Mouse (Mus musculus): Measurements from ENCODE around the gene Btbd11. TPM values are rescaled to one million over a fixed set of nuclear protein-coding genes. Genes with fewer than 3 reads are reported as not detected.

Btbd11 gene
- polyA plus RNA-seq, 1 experiment from 2014 or later, result 9.7 TPM

- 59% methylated on average over 5 of the region's 5 CpGs for WGBS
- Histone ChIP-seq H3K36me3 (no peaks in the 10 kb centered on the region), H3K27me3 (no peaks in the 10 kb centered on the region; the same call in 1 of the 2 replicates), H3K27ac (no peak overlapping the region), H3K4me1 (peaks cover 18% of the 10 kb centered on the region), H3K4me2 (replicated peaks) (no peak overlapping the region), H3K4me3 (no peak overlapping the region), H3K9ac (peak overlapping the region; percentile 2; the same call in 1 of the 2 replicates), H3K9me3 (no peaks in the 10 kb centered on the region)
- no peak for ATAC-seq (ENCODE audit: low FRiP score, low read depth)
Measured at GRCm38 (mm10) chr10:85512808-85513207, 126.2 kb downstream of the Btbd11 start.

GRCm38 (mm10) chr10:85517223-85518110 is 130.9 kb downstream of the Btbd11 start:
- H3K27me3 ChIP-seq, result no peaks in the 10 kb centered on the region; the same call in 1 of the 2 replicates
- H3K9me3 ChIP-seq, result no peaks in the 10 kb centered on the region
- no peaks in the 10 kb centered on the region for H3K36me3 ChIP-seq
- peaks cover 30% of the 10 kb centered on the region for H3K4me1 ChIP-seq
- no peak overlapping the region for H3K9ac ChIP-seq
- peak; percentile 79 for ATAC-seq (ENCODE audit: low FRiP score, low read depth)
- peak overlapping the region; percentile 44 for H3K4me2 ChIP-seq (replicated peaks)
- H3K27ac ChIP-seq, result peak overlapping the region; percentile 75
- WGBS, result 20% methylated on average over 13 of the region's 13 CpGs
- no peak overlapping the region for H3K4me3 ChIP-seq

GRCm38 (mm10) chr10:85518111-85518409 is 131.4 kb downstream of the Btbd11 start:
- Histone ChIP-seq H3K4me1 (peaks cover 30% of the 10 kb centered on the region), H3K27ac (peak overlapping the region; percentile 75; the same call in 1 of the 2 replicates), H3K4me2 (replicated peaks) (peak overlapping the region; percentile 44), H3K9ac (no peak overlapping the region), H3K4me3 (no peak overlapping the region), H3K9me3 (no peaks in the 10 kb centered on the region), H3K27me3 (no peaks in the 10 kb centered on the region; the same call in 1 of the 2 replicates), H3K36me3 (no peaks in the 10 kb centered on the region)
- ATAC-seq (ENCODE audit: low FRiP score, low read depth), result 0 out of 2 replicates have a peak, but pooled peaks have one; percentile 20
- 29% methylated on average over 6 of the region's 6 CpGs for WGBS

GRCm38 (mm10) chr10:85522220-85522760 is 135.7 kb downstream of the Btbd11 start:
- Histone ChIP-seq H3K9me3 (no peaks in the 10 kb centered on the region), H3K36me3 (no peaks in the 10 kb centered on the region), H3K4me3 (no peak overlapping the region), H3K4me1 (peaks cover 47% of the 10 kb centered on the region), H3K9ac (no peak overlapping the region), H3K4me2 (replicated peaks) (no peak overlapping the region), H3K27ac (no peak overlapping the region), H3K27me3 (no peaks in the 10 kb centered on the region)
- WGBS, result 77% methylated on average over 7 of the region's 7 CpGs
- ATAC-seq (ENCODE audit: low FRiP score, low read depth), result no peak

- Histone ChIP-seq H3K9me3 (no peaks in the 10 kb centered on the region), H3K4me3 (no peak overlapping the region), H3K4me1 (peaks cover 30% of the 10 kb centered on the region), H3K9ac (no peak overlapping the region), H3K27me3 (no peaks in the 10 kb centered on the region), H3K27ac (no peak overlapping the region), H3K4me2 (replicated peaks) (no peak overlapping the region), H3K36me3 (no peaks in the 10 kb centered on the region)
- WGBS, result 27% methylated on average over 7 of the region's 7 CpGs
- ATAC-seq (ENCODE audit: low FRiP score, low read depth), result no peak
Measured at GRCm38 (mm10) chr10:85525267-85526015, 138.8 kb downstream of the Btbd11 start.

GRCm38 (mm10) chr10:85526657-85527056 is 140.0 kb downstream of the Btbd11 start:
- 80% methylated on average over 2 of the region's 2 CpGs for WGBS
- Histone ChIP-seq H3K36me3 (no peaks in the 10 kb centered on the region), H3K9ac (no peak overlapping the region), H3K4me2 (replicated peaks) (no peak overlapping the region), H3K27ac (no peak overlapping the region), H3K4me1 (peaks cover 30% of the 10 kb centered on the region), H3K4me3 (no peak overlapping the region), H3K27me3 (0 out of 2 replicates have a peak, but pooled peaks cover 3% of the 10 kb centered on the region), H3K9me3 (no peaks in the 10 kb centered on the region)
- no peak for ATAC-seq (ENCODE audit: low FRiP score, low read depth)

GRCm38 (mm10) chr10:85527722-85528121 is 141.1 kb downstream of the Btbd11 start:
- H3K9ac ChIP-seq, result no peak overlapping the region
- WGBS, result 71% methylated on average over 4 of the region's 4 CpGs
- H3K4me2 ChIP-seq (replicated peaks), result no peak overlapping the region
- H3K27ac ChIP-seq, result no peak overlapping the region
- no peak overlapping the region for H3K4me3 ChIP-seq
- ATAC-seq (ENCODE audit: low FRiP score, low read depth), result no peak
- 0 out of 2 replicates have a peak, but pooled peaks cover 3% of the 10 kb centered on the region for H3K27me3 ChIP-seq
- H3K4me1 ChIP-seq, result peaks cover 30% of the 10 kb centered on the region
- no peaks in the 10 kb centered on the region for H3K9me3 ChIP-seq
- H3K36me3 ChIP-seq, result no peaks in the 10 kb centered on the region

GRCm38 (mm10) chr10:85533192-85533710 is 146.6 kb downstream of the Btbd11 start:
- H3K4me1 ChIP-seq, result peaks cover 6% of the 10 kb centered on the region; the same call in 1 of the 2 replicates
- H3K27ac ChIP-seq, result no peak overlapping the region
- H3K4me3 ChIP-seq, result no peak overlapping the region
- H3K4me2 ChIP-seq (replicated peaks), result no peak overlapping the region
- WGBS, result 42% methylated on average over 7 of the region's 7 CpGs
- 0 out of 2 replicates have a peak, but pooled peaks cover 3% of the 10 kb centered on the region for H3K27me3 ChIP-seq
- H3K36me3 ChIP-seq, result no peaks in the 10 kb centered on the region
- H3K9ac ChIP-seq, result no peak overlapping the region
- ATAC-seq (ENCODE audit: low FRiP score, low read depth), result no peak
- no peaks in the 10 kb centered on the region for H3K9me3 ChIP-seq

- Histone ChIP-seq H3K27ac (no peak overlapping the region), H3K9me3 (no peaks in the 10 kb centered on the region)
- WGBS, result 84% methylated on average over 11 of the region's 11 CpGs
Measured at GRCm38 (mm10) chr10:85538051-85538753, 151.6 kb downstream of the Btbd11 start.

GRCm38 (mm10) chr10:85539510-85540120 is 153.0 kb downstream of the Btbd11 start:
- Histone ChIP-seq H3K27me3 (no peaks in the 10 kb centered on the region), H3K9ac (no peak overlapping the region), H3K36me3 (no peaks in the 10 kb centered on the region), H3K4me2 (replicated peaks) (no peak overlapping the region), H3K4me3 (no peak overlapping the region), H3K9me3 (no peaks in the 10 kb centered on the region), H3K27ac (no peak overlapping the region), H3K4me1 (peaks cover 12% of the 10 kb centered on the region)
- WGBS, result 26% methylated on average over 8 of the region's 8 CpGs
- no peak for ATAC-seq (ENCODE audit: low FRiP score, low read depth)

More at GRCm38 (mm10) chr10:85538051-85538753, 151.6 kb downstream of the Btbd11 start:
- Histone ChIP-seq H3K36me3 (no peaks in the 10 kb centered on the region), H3K4me1 (peaks cover 13% of the 10 kb centered on the region), H3K9ac (no peak overlapping the region), H3K4me3 (no peak overlapping the region), H3K27me3 (no peaks in the 10 kb centered on the region), H3K4me2 (replicated peaks) (no peak overlapping the region)
- ATAC-seq (ENCODE audit: low FRiP score, low read depth), result no peak

Data from limb, embryonic 13.5 days (tissue).